ENCODE assay signal across 8 mouse cellular contexts in the genomic region with DNA sequence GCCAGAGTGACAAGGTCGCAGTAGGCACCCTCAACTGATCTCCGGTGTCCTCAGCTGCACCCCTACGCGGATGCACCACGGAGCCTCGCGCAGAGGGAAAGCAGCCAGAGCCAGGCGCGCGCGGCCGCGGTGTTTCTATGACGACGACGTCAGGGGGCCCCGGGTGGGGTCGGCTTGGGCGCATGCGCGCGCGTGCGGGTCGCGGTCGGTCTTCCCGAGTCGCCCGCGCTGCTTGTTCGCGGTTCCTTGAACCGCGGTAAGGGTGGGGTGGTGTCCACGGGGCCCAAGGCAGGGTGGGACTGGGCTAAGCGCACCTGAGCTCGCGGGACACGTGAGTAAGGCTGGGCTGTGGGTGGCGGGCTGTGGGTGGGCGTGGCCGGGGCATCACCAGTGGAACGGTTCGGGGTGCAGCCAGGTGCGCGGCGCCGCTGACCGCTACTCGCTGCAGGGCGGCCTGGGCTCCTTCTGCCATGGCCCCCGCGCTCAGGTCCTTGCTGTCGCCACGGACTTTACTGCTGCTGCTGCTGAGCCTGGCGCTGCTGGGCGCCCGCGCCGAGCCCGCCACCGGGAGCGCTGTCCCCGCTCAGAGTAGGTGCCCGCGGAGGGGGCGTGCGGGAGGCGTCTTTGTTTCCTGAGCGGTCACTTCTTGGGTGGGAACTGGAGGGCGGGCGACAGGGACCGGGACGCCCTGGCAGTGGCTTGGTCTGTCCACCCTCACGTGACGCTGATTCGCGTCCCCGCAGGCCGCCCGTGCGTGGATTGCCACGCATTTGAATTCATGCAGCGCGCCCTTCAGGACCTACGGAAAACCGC. TPM values are rescaled to one million over a fixed set of nuclear protein-coding genes. Genes with fewer than 3 reads are reported as not detected.
A peak's percentile ranks its signal among the peaks of the same experiment; 100 is the strongest.
DNase-seq lines count a peak whose midpoint lies in the region; ATAC-seq and TF ChIP-seq lines count a peak whose summit lies in the region.

Gene Gm1673 (plus strand): TSS at position 125 of the 813 bp plus-strand sequence.

- H3K27me3 ChIP-seq in forebrain, embryonic 10.5 days (ENCODE audit: poor library complexity, severe bottlenecking): peaks cover 14% of the 10 kb centered on the region; the same call in 1 of the 2 replicates
- 0 out of 2 replicates have a peak, but pooled peaks cover 6% of the 10 kb centered on the region for H3K27me3 ChIP-seq in heart, embryonic 14.5 days (ENCODE audit: control insufficient read depth, insufficient read depth, low read length)
- peaks cover 23% of the 10 kb centered on the region for H3K27me3 ChIP-seq in liver, embryonic 14.5 days (ENCODE audit: control insufficient read depth, insufficient read depth, low read length)
- no peaks in the 10 kb centered on the region for H3K27me3 ChIP-seq in neural tube, embryonic 13.5 days

- peaks cover 39% of the 10 kb centered on the region for H3K4me1 ChIP-seq in forebrain, embryonic 10.5 days
- peaks cover 5 to 8% of the 10 kb centered on the region in 2 experiments; a peak in 2 of 4 replicates for H3K4me1 ChIP-seq in heart, embryonic 14.5 days (ENCODE audit: control insufficient read depth in 2 of 2, insufficient read depth in 2 of 2, low read length in 2 of 2)
- H3K4me1 ChIP-seq in liver, embryonic 14.5 days (replicated peaks; ENCODE audit: control insufficient read depth in 2 of 2, insufficient read depth in 2 of 2, low read length in 1 of 2): no peaks in the 10 kb centered on the region
- H3K4me1 ChIP-seq in neural tube, embryonic 13.5 days (replicated peaks): peaks cover 47% of the 10 kb centered on the region

- WGBS in forebrain, embryonic 10.5 days: under 1% methylated on average over 88 of the region's 88 CpGs
- under 1% methylated on average over 84 of the region's 88 CpGs for WGBS in heart, embryonic 14.5 days
- WGBS in liver, embryonic 14.5 days (ENCODE audit: insufficient replicate concordance): under 1% methylated on average over 87 of the region's 88 CpGs
- WGBS in neural tube, embryonic 13.5 days: under 1% methylated on average over 88 of the region's 88 CpGs

- peak within 1 kb of the TSS; percentile 72 for H3K9ac ChIP-seq in heart, embryonic 14.5 days (ENCODE audit: low read length)
- H3K9ac ChIP-seq in liver, embryonic 14.5 days (replicated peaks): no peak within 1 kb of the TSS
- peak within 1 kb of the TSS; percentile 97 for H3K9ac ChIP-seq in neural tube, embryonic 13.5 days

- ATAC-seq in heart, embryonic 14.5 days (ENCODE audit: insufficient number of reproducible peaks, insufficient read depth, low FRiP score, low read depth): peak; percentile 67
- 0 out of 2 replicates have a peak, but pooled peaks have one; percentile 18 for ATAC-seq in liver, embryonic 14.5 days (ENCODE audit: insufficient read depth)
- peak; percentile 92 for ATAC-seq in neural tube, embryonic 13.5 days (ENCODE audit: low read depth)

- DNase-seq in CD4-positive helper T cell, adult 2 months (ENCODE audit: low read depth, low spot score): peak; percentile 38
- peak; percentile 93 for DNase-seq in brain, adult 2 months (ENCODE audit: low read depth, low spot score)
- DNase-seq in forebrain, embryonic 10.5 days (ENCODE audit: extremely low spot score, low spot score): peak; percentile 88
- peak; percentile 68 to 84 for DNase-seq in kidney, postnatal 25 days
- no peak for DNase-seq in liver, embryonic 14.5 days (ENCODE audit: low read depth in 3 of 3, low spot score in 3 of 3)
- DNase-seq in thymus, adult 18-20 months: peak; percentile 72 to 78

- no peak for TF ChIP-seq CTCF in liver, embryonic 14.5 days (IDR thresholded peaks at IDR 0.05; ENCODE audit: low read depth)

- H3K27ac ChIP-seq in forebrain, embryonic 10.5 days: peak within 1 kb of the TSS; percentile 96
- H3K27ac ChIP-seq in heart, embryonic 14.5 days (replicated peaks in 1 of 2; ENCODE audit: control insufficient read depth in 1 of 2, insufficient read depth in 1 of 2, low read depth in 2 of 2, low read length in 2 of 2): peak within 1 kb of the TSS; percentile 11 to 35; a peak in 2 of 4 replicates
- H3K27ac ChIP-seq in liver, embryonic 14.5 days: no peak within 1 kb of the TSS
- H3K27ac ChIP-seq in neural tube, embryonic 13.5 days (replicated peaks): peak within 1 kb of the TSS; percentile 95

- H3K4me3 ChIP-seq in forebrain, embryonic 10.5 days: peak within 1 kb of the TSS; percentile 91
- H3K4me3 ChIP-seq in heart, embryonic 14.5 days (ENCODE audit: control insufficient read depth in 1 of 2, insufficient read depth in 1 of 2, low read depth in 1 of 2, low read length in 2 of 2): peak within 1 kb of the TSS; percentile 70 to 73
- peak within 1 kb of the TSS; percentile 55 to 63 for H3K4me3 ChIP-seq in liver, embryonic 14.5 days (ENCODE audit: insufficient read depth in 1 of 2, low read depth in 2 of 2, low read length in 2 of 2)
- peak within 1 kb of the TSS; percentile 92 for H3K4me3 ChIP-seq in neural tube, embryonic 13.5 days

- TF ChIP-seq EP300 in liver, embryonic 14.5 days (IDR thresholded peaks at IDR 0.05; ENCODE audit: low read depth): no peak

- H3K4me2 ChIP-seq in heart, embryonic 14.5 days (ENCODE audit: low read length): peak within 1 kb of the TSS; percentile 77
- peak within 1 kb of the TSS; percentile 58 for H3K4me2 ChIP-seq in liver, embryonic 14.5 days (ENCODE audit: low read depth)
- peak within 1 kb of the TSS; percentile 82 for H3K4me2 ChIP-seq in neural tube, embryonic 13.5 days

- H3K36me3 ChIP-seq in forebrain, embryonic 10.5 days (replicated peaks): peaks cover 32% of the 10 kb centered on the region
- 0 out of 2 replicates have a peak, but pooled peaks cover 3% of the 10 kb centered on the region for H3K36me3 ChIP-seq in heart, embryonic 14.5 days (ENCODE audit: control insufficient read depth, insufficient read depth, low read length)
- no peaks in the 10 kb centered on the region for H3K36me3 ChIP-seq in liver, embryonic 14.5 days (replicated peaks; ENCODE audit: control insufficient read depth, insufficient read depth, low read depth)
- H3K36me3 ChIP-seq in neural tube, embryonic 13.5 days: peaks cover 19% of the 10 kb centered on the region; the same call in 1 of the 2 replicates

- H3K9me3 ChIP-seq in forebrain, embryonic 10.5 days: 0 out of 2 replicates have a peak, but pooled peaks cover 5% of the 10 kb centered on the region
- H3K9me3 ChIP-seq in heart, embryonic 14.5 days (ENCODE audit: control insufficient read depth, low read length): no peaks in the 10 kb centered on the region
- H3K9me3 ChIP-seq in liver, embryonic 14.5 days (ENCODE audit: control insufficient read depth, low read length): no peaks in the 10 kb centered on the region
- H3K9me3 ChIP-seq in neural tube, embryonic 13.5 days: no peaks in the 10 kb centered on the region

RNA-seq across cellular contexts. Expression of gene Gm1673, which starts in this region (rescaled TPM):
- 256 and 263 TPM in 2 replicates for polyA plus RNA-seq in forebrain, embryonic 10.5 days (2016; fragmentation: Nextera tagmentation; extraction: Ambion mirVana)
- polyA plus RNA-seq in heart, embryonic 14.5 days (2014; fragmentation: Nextera tagmentation; extraction: Ambion mirVana): 49.5 and 66.7 TPM in 2 replicates
- 2.6 and 3.4 TPM in 2 replicates for polyA plus RNA-seq in liver, embryonic 14.5 days (2012; rRNA removed)
- polyA plus RNA-seq in liver, embryonic 14.5 days (2014; fragmentation: Nextera tagmentation; extraction: Ambion mirVana): 1.7 and 2.7 TPM in 2 replicates
- 369 and 526 TPM in 2 replicates for polyA plus RNA-seq in neural tube, embryonic 13.5 days (2015; fragmentation: Nextera tagmentation; extraction: Ambion mirVana)

Comparison
In these comparisons a context has a peak if more than half of its experiments do, and no peak if none do; other contexts are left out.
1. RNA of gene Gm1673 (polyA plus RNA-seq): 369 to 526 TPM in neural tube, embryonic 13.5 days, 256 to 263 TPM in forebrain, embryonic 10.5 days and 49.5 to 66.7 TPM in heart, embryonic 14.5 days; 1.7 to 3.4 TPM in liver, embryonic 14.5 days; every median in the first group is over 10 times any median in the second.
2. DNase-seq: peak in CD4-positive helper T cell, adult 2 months (single experiment), brain, adult 2 months (single experiment), forebrain, embryonic 10.5 days (single experiment), kidney, postnatal 25 days (2 of 2) and thymus, adult 18-20 months (2 of 2); none in liver, embryonic 14.5 days (0 of 3).
3. ATAC-seq: peak in every context shown above with its lines; median percentile 92 in neural tube, embryonic 13.5 days; 67 in heart, embryonic 14.5 days; 18 in liver, embryonic 14.5 days.
4. Peak in every context shown above with its lines, with median percentiles within 50 percentile points of each other: H3K4me3 ChIP-seq and H3K4me2 ChIP-seq.